Mouse (Mus musculus): ENCODE data around the gene Coq9. TPM values are rescaled to one million over a fixed set of nuclear protein-coding genes. Genes with fewer than 3 reads are reported as not detected.

Coq9 gene
- polyA plus RNA-seq, 1 experiment from 2014 or later: 65.5 TPM

DNA sequence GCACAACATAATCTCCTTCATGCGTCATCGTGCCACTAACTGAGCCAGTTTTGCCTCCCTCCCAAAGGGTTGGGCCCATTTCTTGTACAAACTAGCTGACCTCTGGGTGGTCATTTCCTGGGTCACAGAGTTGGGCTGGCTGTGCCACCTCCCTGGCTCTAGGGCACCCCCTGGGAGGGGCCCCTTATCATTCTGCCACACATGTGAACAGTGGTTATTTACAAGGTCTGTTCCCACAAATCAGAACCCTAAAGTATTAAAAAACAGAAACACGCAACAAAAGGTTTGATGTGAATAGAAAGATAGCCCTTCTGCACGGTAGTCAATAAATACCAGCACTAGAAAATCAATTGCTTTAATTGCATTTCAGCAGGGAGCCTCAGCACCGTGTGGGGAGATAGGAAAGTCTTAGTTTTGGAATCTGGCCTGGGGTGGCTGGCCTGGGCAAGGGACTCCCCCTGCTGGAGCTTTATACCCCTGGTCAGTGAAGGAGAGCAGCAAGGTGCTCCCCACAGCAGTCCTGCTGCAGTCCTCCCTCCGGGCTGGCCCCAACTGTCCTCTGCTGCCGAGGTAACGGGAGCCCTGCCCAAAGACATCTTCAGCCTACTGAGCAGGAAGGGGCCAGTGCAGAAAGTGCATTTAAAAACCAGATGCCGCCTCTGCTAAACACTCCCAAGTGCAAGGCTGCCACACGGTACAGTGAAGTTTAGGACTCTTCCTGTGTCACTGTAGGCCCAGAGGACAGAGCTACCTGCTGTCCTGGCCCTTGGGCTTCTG, 26.0 kb downstream of the Coq9 start:
- H3K27me3 ChIP-seq (ENCODE audit: low read depth, poor library complexity, severe bottlenecking): no peaks in the 10 kb centered on the region

DNA sequence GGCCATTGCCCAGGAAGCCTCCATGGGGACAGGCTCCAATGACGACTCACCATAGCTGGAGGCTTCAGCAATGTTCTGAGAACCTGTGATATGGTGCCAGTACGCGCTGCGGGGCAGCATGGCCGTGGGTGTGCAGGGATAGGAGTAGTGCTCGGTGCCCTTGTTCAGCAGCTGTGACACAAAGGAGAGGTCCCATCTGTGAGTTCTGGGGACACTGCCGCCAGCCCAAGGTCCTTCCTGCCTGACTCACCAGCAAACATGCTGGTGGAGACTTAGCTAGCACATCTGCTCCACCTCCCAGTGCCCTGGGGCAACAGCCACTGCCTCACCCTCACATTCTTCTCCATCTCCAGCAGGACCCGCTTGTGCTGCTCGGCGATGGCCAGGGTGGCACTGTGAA, 27.2 kb downstream of the Coq9 start:
- Histone ChIP-seq H3K4me1 (peaks cover 21% of the 10 kb centered on the region), H3K27me3 (ENCODE audit: low read depth, poor library complexity, severe bottlenecking) (0 out of 2 replicates have a peak, but pooled peaks cover 6% of the 10 kb centered on the region), H3K4me3 (no peak overlapping the region), H3K27ac (no peak overlapping the region), H3K36me3 (peaks cover 96% of the 10 kb centered on the region), H3K9me3 (replicated peaks) (no peaks in the 10 kb centered on the region)
- no peak for DNase-seq (ENCODE audit: low spot score)
- WGBS: 85% methylated on average over 10 of the region's 10 CpGs

More for the DNA sequence above, 26.0 kb downstream of the Coq9 start:
- no peaks in the 10 kb centered on the region for H3K9me3 ChIP-seq (replicated peaks)
- no peak overlapping the region for H3K4me3 ChIP-seq
- no peak overlapping the region for H3K27ac ChIP-seq
- peaks cover 15% of the 10 kb centered on the region for H3K4me1 ChIP-seq
- H3K36me3 ChIP-seq: peaks cover 97% of the 10 kb centered on the region
- DNase-seq (ENCODE audit: low spot score): no peak
- WGBS: 74% methylated on average over 10 of the region's 10 CpGs

- DNase-seq (ENCODE audit: low spot score): no peak
- Histone ChIP-seq H3K27me3 (ENCODE audit: low read depth, poor library complexity, severe bottlenecking) (0 out of 2 replicates have a peak, but pooled peaks cover 6% of the 10 kb centered on the region), H3K9me3 (replicated peaks) (no peaks in the 10 kb centered on the region), H3K4me1 (peaks cover 37% of the 10 kb centered on the region), H3K27ac (no peak overlapping the region), H3K4me3 (no peak overlapping the region), H3K36me3 (peaks cover 80% of the 10 kb centered on the region)
- 87% methylated on average over 9 of the region's 9 CpGs for WGBS
Measured at GRCm38 (mm10) chr8:94866921-94867320, 28.8 kb downstream of the Coq9 start.

GRCm38 (mm10) chr8:94869146-94869545, 31.0 kb downstream of the Coq9 start:
- Histone ChIP-seq H3K36me3 (peaks cover 57% of the 10 kb centered on the region), H3K27ac (peak overlapping the region; percentile 84; the same call in 1 of the 2 replicates), H3K9me3 (replicated peaks) (no peaks in the 10 kb centered on the region), H3K4me1 (peaks cover 55% of the 10 kb centered on the region), H3K4me3 (no peak overlapping the region), H3K27me3 (ENCODE audit: low read depth, poor library complexity, severe bottlenecking) (0 out of 2 replicates have a peak, but pooled peaks cover 6% of the 10 kb centered on the region)
- WGBS: 64% methylated on average over 7 of the region's 7 CpGs
- DNase-seq (ENCODE audit: low spot score): no peak

DNA sequence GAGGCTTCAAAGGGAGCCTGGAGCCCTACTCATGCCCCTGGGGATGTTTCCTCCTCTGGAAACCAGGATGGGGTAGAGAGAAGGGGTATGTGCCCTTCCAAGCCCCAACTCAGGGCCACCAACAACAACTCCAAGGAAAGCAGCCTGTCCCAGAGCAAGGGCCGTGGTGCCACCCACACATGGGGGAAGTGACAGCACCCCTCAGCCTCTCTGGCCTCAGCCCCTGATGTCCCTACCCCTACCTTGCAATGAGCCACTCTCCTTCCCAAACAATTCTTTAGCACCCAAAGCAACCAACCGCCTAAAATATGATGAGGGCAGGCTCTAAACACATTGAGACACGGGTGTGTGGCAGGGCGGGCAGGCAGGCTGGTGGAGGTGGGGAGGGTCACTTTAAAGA, 31.9 kb downstream of the Coq9 start:
- Histone ChIP-seq H3K27ac (peak overlapping the region; percentile 84), H3K36me3 (peaks cover 49% of the 10 kb centered on the region), H3K4me3 (peak overlapping the region; percentile 53), H3K9me3 (replicated peaks) (no peaks in the 10 kb centered on the region), H3K4me1 (peaks cover 64% of the 10 kb centered on the region), H3K27me3 (ENCODE audit: low read depth, poor library complexity, severe bottlenecking) (peaks cover 13% of the 10 kb centered on the region; the same call in 1 of the 2 replicates)
- 30% methylated on average over 4 of the region's 4 CpGs for WGBS
- DNase-seq (ENCODE audit: low spot score): no peak

- Histone ChIP-seq H3K27me3 (ENCODE audit: low read depth, poor library complexity, severe bottlenecking) (peaks cover 18% of the 10 kb centered on the region; the same call in 1 of the 2 replicates), H3K9me3 (replicated peaks) (no peaks in the 10 kb centered on the region), H3K27ac (peak overlapping the region; percentile 84), H3K36me3 (peaks cover 43% of the 10 kb centered on the region), H3K4me3 (peak overlapping the region; percentile 53), H3K4me1 (peaks cover 70% of the 10 kb centered on the region)
- DNase-seq (ENCODE audit: low spot score): no peak
- 19% methylated on average over 22 of the region's 22 CpGs for WGBS
Measured at GRCm38 (mm10) chr8:94870474-94871107, 32.5 kb downstream of the Coq9 start.

- H3K27me3 ChIP-seq (ENCODE audit: low read depth, poor library complexity, severe bottlenecking): peaks cover 19% of the 10 kb centered on the region; the same call in 1 of the 2 replicates
- H3K9me3 ChIP-seq (replicated peaks): no peaks in the 10 kb centered on the region
- DNase-seq (ENCODE audit: low spot score): peak; percentile 79
- 9% methylated on average over 7 of the region's 7 CpGs for WGBS
- H3K27ac ChIP-seq: peak overlapping the region; percentile 84
- H3K36me3 ChIP-seq: peaks cover 36% of the 10 kb centered on the region
- H3K4me3 ChIP-seq: peak overlapping the region; percentile 53
- H3K4me1 ChIP-seq: peaks cover 77% of the 10 kb centered on the region
Measured at GRCm38 (mm10) chr8:94871108-94871894, 33.2 kb downstream of the Coq9 start.

DNA sequence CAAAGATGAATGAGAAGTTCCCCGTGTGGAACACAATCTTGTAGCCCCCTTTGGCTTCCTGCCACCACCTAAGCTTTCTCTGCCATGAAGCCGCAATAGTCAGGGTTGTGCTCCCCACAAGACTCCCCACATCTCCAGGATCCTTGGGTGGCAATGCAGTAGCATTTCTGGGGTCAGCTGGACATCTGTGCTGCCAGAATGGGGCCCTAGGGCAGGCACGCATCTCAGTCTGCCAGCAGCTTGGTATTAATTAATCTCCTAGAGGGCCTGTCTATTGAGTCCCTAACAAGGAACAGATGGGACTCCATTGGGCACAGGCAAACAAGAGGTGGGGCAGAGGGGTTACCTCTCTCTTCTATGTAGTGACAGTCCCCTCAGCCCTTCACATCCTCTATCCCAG, 34.0 kb downstream of the Coq9 start:
- H3K4me1 ChIP-seq: peaks cover 85% of the 10 kb centered on the region
- H3K27ac ChIP-seq: peak overlapping the region; percentile 84
- peak overlapping the region; percentile 53 for H3K4me3 ChIP-seq
- WGBS: 22% methylated on average over 3 of the region's 3 CpGs
- H3K36me3 ChIP-seq: peaks cover 27% of the 10 kb centered on the region
- H3K9me3 ChIP-seq (replicated peaks): no peaks in the 10 kb centered on the region
- DNase-seq (ENCODE audit: low spot score): peak; percentile 57
- peaks cover 19% of the 10 kb centered on the region; the same call in 1 of the 2 replicates for H3K27me3 ChIP-seq (ENCODE audit: low read depth, poor library complexity, severe bottlenecking)

DNA sequence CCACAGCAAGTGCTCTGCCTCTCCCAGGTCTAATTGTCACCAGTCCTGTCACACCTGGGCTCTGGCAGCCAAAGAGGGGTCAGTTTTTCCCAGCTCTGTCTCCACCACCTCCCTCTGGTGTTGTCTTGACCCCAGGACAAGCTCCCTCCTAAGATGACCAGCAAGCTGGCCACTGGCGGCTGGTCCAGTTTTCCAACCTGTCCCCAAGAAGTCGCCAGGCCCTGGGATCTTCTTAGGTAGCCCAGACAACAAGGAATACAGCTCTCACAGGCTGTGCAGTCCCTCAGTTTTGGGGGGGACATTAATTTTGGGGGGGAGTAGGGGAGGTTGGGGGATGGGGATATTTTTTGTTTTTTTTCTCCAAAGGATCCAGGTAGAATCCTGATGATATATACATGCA, 34.5 kb downstream of the Coq9 start:
- Histone ChIP-seq H3K36me3 (peaks cover 23% of the 10 kb centered on the region), H3K4me1 (peaks cover 85% of the 10 kb centered on the region), H3K9me3 (replicated peaks) (no peaks in the 10 kb centered on the region), H3K4me3 (peak overlapping the region; percentile 53), H3K27ac (peak overlapping the region; percentile 84), H3K27me3 (ENCODE audit: low read depth, poor library complexity, severe bottlenecking) (peaks cover 19% of the 10 kb centered on the region; the same call in 1 of the 2 replicates)
- WGBS: 44% methylated on average over 2 of the region's 2 CpGs
- DNase-seq (ENCODE audit: low spot score): no peak

GRCm38 (mm10) chr8:94874358-94874757, 36.2 kb downstream of the Coq9 start:
- peak; percentile 87 for DNase-seq (ENCODE audit: low spot score)
- H3K27ac ChIP-seq: no peak overlapping the region
- H3K4me3 ChIP-seq: peak overlapping the region; percentile 81
- peaks cover 73% of the 10 kb centered on the region for H3K4me1 ChIP-seq
- H3K36me3 ChIP-seq: peaks cover 5% of the 10 kb centered on the region
- H3K9me3 ChIP-seq (replicated peaks): no peaks in the 10 kb centered on the region
- WGBS: 10% methylated on average over 6 of the region's 6 CpGs
- H3K27me3 ChIP-seq (ENCODE audit: low read depth, poor library complexity, severe bottlenecking): peaks cover 19% of the 10 kb centered on the region; the same call in 1 of the 2 replicates

- no peak for DNase-seq (ENCODE audit: low spot score)
- Histone ChIP-seq H3K4me1 (peaks cover 64% of the 10 kb centered on the region), H3K27me3 (ENCODE audit: low read depth, poor library complexity, severe bottlenecking) (peaks cover 12% of the 10 kb centered on the region; the same call in 1 of the 2 replicates)
Measured at GRCm38 (mm10) chr8:94875096-94875870, 37.2 kb downstream of the Coq9 start.

GRCm38 (mm10) chr8:94875871-94876150, 37.7 kb downstream of the Coq9 start:
- Histone ChIP-seq H3K4me3 (peak overlapping the region; percentile 81), H3K36me3 (no peaks in the 10 kb centered on the region), H3K27ac (peak overlapping the region; percentile 85), H3K4me1 (peaks cover 59% of the 10 kb centered on the region), H3K9me3 (replicated peaks) (no peaks in the 10 kb centered on the region), H3K27me3 (ENCODE audit: low read depth, poor library complexity, severe bottlenecking) (peaks cover 12% of the 10 kb centered on the region; the same call in 1 of the 2 replicates)
- DNase-seq (ENCODE audit: low spot score): no peak
- under 1% methylated on average over 16 of the region's 20 CpGs for WGBS

More at GRCm38 (mm10) chr8:94875096-94875870, 37.2 kb downstream of the Coq9 start:
- H3K9me3 ChIP-seq (replicated peaks): no peaks in the 10 kb centered on the region
- peak overlapping the region; percentile 81 for H3K4me3 ChIP-seq
- WGBS: 12% methylated on average over 17 of the region's 17 CpGs
- H3K36me3 ChIP-seq: no peaks in the 10 kb centered on the region
- peak overlapping the region; percentile 85 for H3K27ac ChIP-seq
